Mouse (Mus musculus) adrenal gland, adult 2 months (tissue): ENCODE data around the gene Arhgef26. TPM values are rescaled to one million over a fixed set of nuclear protein-coding genes. Genes with fewer than 3 reads are reported as not detected.

Experiments
- DNase-seq: peaks from one replicate; pipeline ENCODE4 v3.0.0; 2021
- polyA plus RNA-seq: library from polyadenylated mRNA; depleted of rRNA; stranded (reverse); fragments of >200 nt; gene quantifications from 2 replicates; pipeline ENCODE4 v1.2.3, GENCODE M21; 2012; rRNA removed
- total RNA-seq, 2 experiments: library from RNA; stranded (reverse); gene quantifications; 2 replicates each; pipeline ENCODE4 v1.2.3; 2021

The Arhgef26 gene
- total and polyA plus RNA-seq, 3 experiments, result 2.1 to 2.5 (median 2.4) TPM

GRCm38 (mm10) chr3:62449871-62450496 is 111.8 kb downstream of the Arhgef26 start:
- DNase-seq, result no peak

- DNase-seq, result no peak
Observed at GRCm38 (mm10) chr3:62452961-62453360, 114.8 kb downstream of the Arhgef26 start.

DNA sequence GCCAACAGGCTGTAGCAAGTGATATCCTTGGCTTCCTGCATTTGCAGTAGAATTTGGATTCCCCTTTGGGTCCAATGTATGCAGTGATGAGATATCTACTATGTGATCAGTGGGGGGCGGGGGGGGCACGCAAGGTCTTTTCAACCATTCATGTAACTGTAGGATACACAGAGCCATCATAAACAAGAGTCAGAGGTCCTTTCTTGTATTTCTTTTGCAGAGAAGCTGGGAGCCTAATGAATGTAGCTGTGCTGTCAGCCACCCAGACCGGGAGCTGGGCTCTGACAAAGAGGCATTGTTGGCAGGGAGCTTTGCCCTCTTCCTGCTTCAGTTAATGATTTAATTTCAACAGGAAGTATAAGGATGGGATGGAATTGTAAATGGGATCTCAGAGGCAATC is 116.0 kb downstream of the Arhgef26 start:
- no peak for DNase-seq

DNA sequence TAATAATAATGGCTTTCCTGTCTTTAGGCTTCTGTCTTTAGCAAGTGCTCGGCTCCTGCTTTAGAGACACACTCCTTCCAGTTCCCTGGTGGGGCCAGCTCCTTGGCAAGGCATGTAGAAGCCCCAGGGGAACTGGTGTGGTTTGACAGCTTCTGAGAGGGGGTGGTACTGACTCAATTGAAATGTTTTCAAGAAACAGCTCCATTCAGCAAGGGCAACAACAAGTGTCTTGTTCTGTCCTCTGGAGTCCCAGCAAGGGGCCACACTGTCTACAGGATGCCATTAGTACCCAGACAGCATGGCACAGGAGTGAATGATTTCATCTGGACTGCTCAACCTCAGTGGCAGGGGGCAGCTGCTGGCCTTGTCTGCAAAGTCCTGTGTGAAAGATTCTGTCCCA is 117.7 kb downstream of the Arhgef26 start:
- DNase-seq, result no peak

DNA sequence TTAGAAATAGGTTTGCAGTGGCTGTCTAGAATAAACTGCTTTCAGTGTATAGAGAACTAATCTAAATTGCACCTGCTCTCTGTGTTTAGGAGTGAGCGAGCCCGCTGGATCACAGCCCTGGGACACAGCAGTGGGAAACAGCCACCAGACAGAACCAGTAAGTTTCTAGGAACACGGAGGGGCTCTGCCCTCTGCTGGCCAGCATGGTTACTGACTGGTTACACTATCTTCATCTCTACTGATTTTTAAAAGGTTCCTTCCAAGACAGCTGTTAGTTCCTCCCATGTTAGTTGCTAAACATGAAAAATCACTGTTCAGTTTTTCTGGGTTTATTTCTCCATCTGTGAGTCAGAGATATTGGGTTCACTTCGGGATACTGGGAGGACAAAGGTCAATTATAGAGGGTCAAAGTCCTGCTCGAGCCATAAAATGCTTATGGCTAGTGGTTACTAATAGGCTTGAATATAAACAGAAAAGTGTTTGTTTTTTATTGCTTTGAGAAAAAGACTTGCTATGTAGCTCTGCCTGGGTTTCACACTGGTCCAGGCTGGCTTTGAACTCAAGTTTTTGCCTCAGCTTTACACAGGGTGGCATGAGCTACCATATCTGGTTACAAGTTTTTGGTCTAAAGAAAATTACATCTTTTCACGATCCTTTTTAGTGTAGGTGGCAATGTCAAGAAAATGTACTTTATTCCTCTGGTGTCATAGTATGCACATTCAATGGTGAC is 120.3 kb downstream of the Arhgef26 start:
- DNase-seq, result peak; percentile 52

- DNase-seq, result no peak
Observed at GRCm38 (mm10) chr3:62459483-62459882, 121.3 kb downstream of the Arhgef26 start.

- no peak for DNase-seq
Observed at GRCm38 (mm10) chr3:62464276-62464675, 126.1 kb downstream of the Arhgef26 start.

DNA sequence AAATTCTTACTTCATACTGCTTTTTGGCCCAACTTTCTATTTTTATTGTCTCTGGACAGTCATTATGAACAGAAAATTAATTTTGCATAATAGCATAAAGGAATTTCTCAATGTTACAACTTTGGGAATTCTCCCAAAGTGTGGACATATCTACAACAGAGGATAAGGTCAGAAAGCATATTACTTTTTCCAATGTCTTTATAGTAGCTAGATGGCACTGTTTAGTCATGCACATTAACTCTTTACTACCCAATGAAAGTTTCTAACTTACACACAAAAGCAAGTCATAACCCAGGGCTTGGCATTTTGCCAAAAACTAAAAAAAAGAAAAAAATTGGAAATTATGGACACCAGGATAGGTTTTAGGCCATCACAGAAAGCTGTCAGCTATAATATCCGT is 132.0 kb downstream of the Arhgef26 start:
- DNase-seq, result no peak

- DNase-seq, result no peak
Observed at GRCm38 (mm10) chr3:62484340-62484739, 146.2 kb downstream of the Arhgef26 start.

- DNase-seq, result no peak
Observed at GRCm38 (mm10) chr3:62492568-62492967, 154.4 kb downstream of the Arhgef26 start.

DNA sequence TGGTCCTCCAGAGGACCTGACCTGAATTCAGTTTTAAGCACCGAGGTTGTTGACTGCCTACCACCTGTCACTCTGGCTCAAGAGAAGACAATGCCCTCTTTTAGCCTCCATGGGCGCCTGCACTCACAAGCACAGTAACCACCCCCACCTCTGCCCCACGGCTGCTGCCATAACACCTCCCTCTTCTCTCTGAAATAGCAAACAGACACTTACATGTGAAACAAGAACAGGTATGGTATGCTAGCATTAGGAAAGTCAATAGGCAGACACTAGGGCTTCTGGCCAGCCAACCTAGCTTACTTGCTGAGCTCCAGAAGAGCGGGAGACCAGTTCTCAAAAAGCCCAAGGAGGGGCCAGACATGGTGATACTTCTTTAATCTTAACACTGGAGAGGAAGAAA is 161.2 kb downstream of the Arhgef26 start:
- no peak for DNase-seq

GRCm38 (mm10) chr3:62505166-62505900 is 167.2 kb downstream of the Arhgef26 start:
- no peak for DNase-seq

- peak; percentile 97 for DNase-seq
Observed at GRCm38 (mm10) chr3:62506488-62507205, 168.5 kb downstream of the Arhgef26 start, which contains the start of gene Dhx36. Dhx36 (minus strand) TSS chr3:62507004.

DNA sequence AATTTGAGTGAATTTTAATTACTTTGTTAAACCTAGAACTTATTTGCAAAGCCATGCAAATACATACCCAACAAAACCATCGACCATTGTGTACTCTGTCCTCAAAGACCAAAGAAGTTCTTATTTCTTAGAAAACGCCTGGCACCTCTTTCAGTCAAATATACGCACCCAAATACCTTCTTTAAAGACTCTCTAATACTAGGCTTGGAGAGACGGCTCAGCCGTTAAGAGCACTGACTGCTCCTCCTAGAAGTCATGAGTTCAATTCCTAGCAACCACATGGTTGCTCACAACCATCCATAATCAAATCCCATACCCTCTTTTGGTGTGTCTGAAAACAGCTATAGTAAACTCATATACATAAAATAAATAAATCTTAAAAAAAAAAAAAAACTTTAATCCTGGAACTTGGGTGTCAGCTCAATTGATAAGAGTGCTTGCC is 169.1 kb downstream of the Arhgef26 start:
- DNase-seq, result no peak

Other genes with a start within 250 kb of the Arhgef26 start
- 10 to 100 TPM; 27.3 to 34.0 TPM for gene Dhx36, start 168.7 kb downstream of the Arhgef26 start, total RNA-seq
- gene Dhx36, start 168.7 kb downstream of the Arhgef26 start, polyA plus RNA-seq, result 1.2 TPM in 2 replicates